Mouse (Mus musculus) forebrain, embryonic 14.5 days (tissue): ENCODE data around the gene Nrxn3. TPM values are rescaled to one million over a fixed set of nuclear protein-coding genes. Genes with fewer than 3 reads are reported as not detected.

Experiments used
- ATAC-seq: fragments of 200-750 bp; cut with Nextera tagmentation; 2 replicates; pipeline ENCODE4 v1.8.0; 2017; ENCODE audit warnings: mild to moderate bottlenecking, moderate library complexity
- DNase-seq: peaks from one replicate; pipeline ENCODE4 v3.0.0-alpha.2; 2015; ENCODE audit warnings: low spot score
- H3K27ac ChIP-seq: fragments of 300-500 bp; sonication (generic); 2 replicates; pipeline ENCODE4 v1.5.1; 2014; ENCODE audit warnings: low read depth, mild to moderate bottlenecking, control low read depth, low read length, moderate library complexity
- H3K27me3 ChIP-seq: fragments of 300-500 bp; sonication (generic); replicated peaks from 2 replicates; pipeline ENCODE4 v1.6.1; 2014; ENCODE audit warnings: low read length, control low read depth, mixed read lengths; ENCODE audit not compliant: control insufficient read depth, insufficient read depth
- H3K36me3 ChIP-seq: fragments of 300-500 bp; sonication (generic); 2 replicates; pipeline ENCODE4 v1.6.1; 2014; ENCODE audit warnings: low read length, control low read depth; ENCODE audit not compliant: control insufficient read depth, insufficient read depth
- H3K4me1 ChIP-seq: fragments of 300-500 bp; sonication (generic); 2 replicates; pipeline ENCODE4 v1.6.1; 2014; ENCODE audit warnings: antibody characterized with exemption, low read length, control low read depth; ENCODE audit not compliant: control insufficient read depth, insufficient read depth
- H3K4me2 ChIP-seq: fragments of 300-500 bp; sonication (generic); 2 replicates; pipeline ENCODE4 v1.6.1; 2014; ENCODE audit warnings: mild to moderate bottlenecking, control low read depth, low read length
- H3K4me3 ChIP-seq: fragments of 300-500 bp; sonication (generic); 2 replicates; pipeline ENCODE4 v1.5.1; 2014; ENCODE audit warnings: low read depth, low read length, control low read depth
- H3K9ac ChIP-seq: fragments of 300-500 bp; sonication (generic); 2 replicates; pipeline ENCODE4 v1.6.1; 2014; ENCODE audit warnings: mild to moderate bottlenecking, low read length, control low read depth, moderate library complexity
- H3K9me3 ChIP-seq: fragments of 300-500 bp; sonication (generic); replicated peaks from 2 replicates; pipeline ENCODE4 v1.6.1; 2016; ENCODE audit warnings: low read length, control low read depth, mixed read lengths; ENCODE audit not compliant: control insufficient read depth
- WGBS: fragments of 180-500 bp; shearing (Covaris S2); extraction: QIAGEN DNeasy Blood & Tissue Kit; methylation state at CpG from one replicate; pipeline ENCODE4 v1.1.7; 2014; 5-methylcytosine and 5-hydroxymethylcytosine counted together
- polyA plus RNA-seq: library from polyadenylated mRNA; unstranded; fragments of >200 nt; fragmentation: Nextera tagmentation; extraction: Ambion mirVana; gene quantifications from 2 replicates; pipeline ENCODE4 v1.2.1, GENCODE M21; 2014

Nrxn3 gene
- polyA plus RNA-seq, 1 experiment from 2014 or later = 39.6 TPM

DNA sequence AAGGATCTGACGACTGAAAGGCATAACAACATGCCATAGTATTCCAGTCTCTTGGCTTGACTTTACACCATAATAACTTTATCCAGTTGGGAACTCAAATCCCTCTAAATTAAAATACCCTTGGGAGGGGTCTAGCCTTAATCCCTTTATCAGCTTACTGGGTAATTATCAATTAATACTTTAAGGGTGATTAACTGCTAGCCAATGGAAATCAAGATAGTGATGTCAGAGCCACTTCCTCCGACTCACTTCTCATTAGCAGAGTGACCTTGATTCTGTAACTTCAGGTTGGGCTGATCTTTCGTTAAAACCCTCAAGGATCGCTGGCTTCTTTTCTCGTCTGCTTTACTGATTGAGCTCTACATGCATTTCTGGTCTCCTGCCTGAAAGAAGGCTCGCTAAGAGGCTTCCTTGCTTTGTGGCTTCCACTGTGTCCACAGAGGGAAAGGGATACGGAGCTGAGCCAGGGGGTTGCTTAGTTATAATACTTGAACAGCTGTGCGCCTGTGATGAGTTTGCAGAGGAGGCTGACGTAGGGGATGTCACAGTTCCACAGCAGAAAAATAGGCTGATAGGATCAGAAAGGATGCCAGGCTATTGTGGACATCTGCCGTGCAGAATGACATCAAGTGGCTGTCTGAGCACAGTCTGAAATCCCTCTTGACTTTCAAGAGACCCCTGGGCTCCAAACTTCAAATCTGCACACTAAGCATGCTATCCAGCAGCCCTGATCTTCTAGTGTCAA, 352.0 kb downstream of the Nrxn3 start:
- 0 out of 2 replicates have a peak overlapping the region, but pooled peaks have one; percentile 29 for H3K9ac ChIP-seq
- 17% methylated on average over 10 of the region's 10 CpGs for WGBS
- DNase-seq (peak; percentile 38), ATAC-seq (peak; percentile 60; the same call in 1 of the 2 replicates)
- H3K9me3 ChIP-seq = no peaks in the 10 kb centered on the region
- peak overlapping the region; percentile 21; the same call in 1 of the 2 replicates for H3K27ac ChIP-seq
- peaks cover 6% of the 10 kb centered on the region; the same call in 1 of the 2 replicates for H3K4me1 ChIP-seq
- H3K4me3 ChIP-seq = no peak overlapping the region
- H3K27me3 ChIP-seq = no peaks in the 10 kb centered on the region
- H3K36me3 ChIP-seq = no peaks in the 10 kb centered on the region
- H3K4me2 ChIP-seq = no peak overlapping the region

DNA sequence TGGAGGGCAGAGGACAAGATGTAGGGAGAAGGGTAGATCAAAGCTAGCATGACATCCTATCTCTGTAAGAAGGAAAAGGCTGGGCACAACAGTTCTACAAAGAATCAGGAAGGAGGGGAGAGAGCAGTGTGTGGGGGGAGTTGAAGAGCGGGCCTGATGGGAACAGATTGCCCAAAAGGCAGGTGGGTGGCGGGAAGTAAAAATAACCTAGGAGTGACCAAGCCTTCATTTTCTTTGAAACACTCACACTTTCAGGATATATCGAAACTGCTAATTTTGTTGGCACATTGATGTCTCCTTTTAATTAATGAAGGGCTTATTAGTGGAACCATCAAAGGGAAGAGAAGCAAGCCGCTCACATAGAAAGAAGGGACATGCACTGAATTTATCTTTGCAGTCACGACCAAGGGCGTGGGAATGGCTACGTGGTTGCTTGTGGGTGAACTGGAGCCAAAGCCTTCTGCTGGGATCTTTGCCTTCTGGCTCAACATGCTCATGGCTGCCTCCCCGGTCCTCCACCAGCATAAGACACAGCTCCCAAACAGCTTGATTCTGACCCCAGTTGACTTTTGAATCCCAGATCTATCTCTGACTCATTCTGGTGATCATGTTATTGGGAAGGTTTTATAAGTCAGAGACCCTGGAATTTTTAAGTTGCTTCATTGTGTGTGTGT, 371.3 kb downstream of the Nrxn3 start:
- Histone ChIP-seq H3K36me3 (no peaks in the 10 kb centered on the region), H3K27me3 (no peaks in the 10 kb centered on the region), H3K4me2 (no peak overlapping the region), H3K27ac (no peak overlapping the region), H3K9ac (no peak overlapping the region), H3K4me3 (no peak overlapping the region), H3K9me3 (no peaks in the 10 kb centered on the region), H3K4me1 (no peaks in the 10 kb centered on the region)
- DNase-seq = no peak
- 81% methylated on average over 8 of the region's 8 CpGs for WGBS
- ATAC-seq = no peak

DNA sequence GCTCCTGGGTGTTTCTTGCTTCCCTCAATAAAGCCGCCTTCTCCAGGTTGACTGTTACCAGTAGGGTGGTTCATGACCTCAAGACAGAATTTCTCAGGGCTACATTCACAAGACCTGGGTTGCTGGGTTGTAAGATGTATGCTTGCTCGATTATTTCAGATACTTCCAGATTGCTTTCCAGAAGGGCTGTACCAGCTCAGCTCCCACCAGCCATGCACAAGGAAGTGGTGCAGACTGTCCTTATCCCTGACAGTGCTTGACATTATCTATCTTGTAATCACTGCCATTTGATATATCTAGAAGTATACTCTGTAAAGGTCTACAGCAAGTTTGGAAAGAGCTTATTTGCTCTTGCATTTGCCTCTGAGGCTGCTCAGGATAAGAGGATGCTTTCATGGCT, 374.9 kb downstream of the Nrxn3 start:
- 93% methylated on average over 2 of the region's 2 CpGs for WGBS
- H3K9me3 ChIP-seq = no peaks in the 10 kb centered on the region
- H3K27ac ChIP-seq = no peak overlapping the region
- ATAC-seq (no peak), DNase-seq (no peak)
- no peak overlapping the region for H3K9ac ChIP-seq
- no peaks in the 10 kb centered on the region for H3K36me3 ChIP-seq
- H3K4me3 ChIP-seq = no peak overlapping the region
- H3K4me1 ChIP-seq = no peaks in the 10 kb centered on the region
- no peaks in the 10 kb centered on the region for H3K27me3 ChIP-seq
- no peak overlapping the region for H3K4me2 ChIP-seq

DNA sequence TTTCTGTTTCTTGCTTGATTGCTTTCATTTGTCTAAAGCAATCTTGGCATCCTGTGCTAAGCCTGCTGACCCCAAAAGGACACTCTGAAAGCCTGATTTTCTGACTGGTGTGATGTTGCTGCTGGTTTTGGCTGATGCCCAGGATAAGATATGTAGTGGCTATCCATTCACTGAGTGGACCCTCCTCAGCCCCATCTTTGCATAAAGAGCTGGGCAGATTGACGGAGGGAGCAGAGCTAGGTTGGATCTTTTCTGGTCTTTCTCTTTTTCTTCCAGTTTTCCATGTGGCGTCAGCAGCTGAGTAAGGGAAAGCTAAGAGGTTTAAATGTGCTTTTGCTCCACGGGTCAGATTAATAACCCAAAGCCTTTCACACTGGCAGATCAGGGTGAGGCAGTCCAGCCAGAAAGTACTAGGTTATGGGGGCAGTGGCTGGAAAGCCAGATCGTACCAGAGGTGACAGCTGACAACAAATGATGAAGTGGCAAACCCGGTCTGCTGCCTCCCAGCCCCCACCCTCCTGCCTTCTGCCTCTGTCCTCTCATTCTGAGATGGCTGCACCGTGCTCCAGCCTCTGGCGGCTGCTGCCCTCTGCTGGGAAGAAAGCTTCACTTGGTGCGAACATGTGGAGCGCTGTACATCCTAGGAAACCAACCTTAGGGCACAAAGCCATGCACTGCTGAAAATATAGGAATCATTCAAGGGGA, 383.5 kb downstream of the Nrxn3 start:
- peak; percentile 88 for DNase-seq
- Histone ChIP-seq H3K4me2 (peak overlapping the region; percentile 39), H3K27ac (no peak overlapping the region), H3K4me3 (no peak overlapping the region), H3K9ac (no peak overlapping the region; the same call in 1 of the 2 replicates), H3K36me3 (no peaks in the 10 kb centered on the region), H3K9me3 (no peaks in the 10 kb centered on the region), H3K27me3 (no peaks in the 10 kb centered on the region), H3K4me1 (0 out of 2 replicates have a peak, but pooled peaks cover 8% of the 10 kb centered on the region)
- 18% methylated on average over 9 of the region's 9 CpGs for WGBS
- ATAC-seq = peak; percentile 96

DNA sequence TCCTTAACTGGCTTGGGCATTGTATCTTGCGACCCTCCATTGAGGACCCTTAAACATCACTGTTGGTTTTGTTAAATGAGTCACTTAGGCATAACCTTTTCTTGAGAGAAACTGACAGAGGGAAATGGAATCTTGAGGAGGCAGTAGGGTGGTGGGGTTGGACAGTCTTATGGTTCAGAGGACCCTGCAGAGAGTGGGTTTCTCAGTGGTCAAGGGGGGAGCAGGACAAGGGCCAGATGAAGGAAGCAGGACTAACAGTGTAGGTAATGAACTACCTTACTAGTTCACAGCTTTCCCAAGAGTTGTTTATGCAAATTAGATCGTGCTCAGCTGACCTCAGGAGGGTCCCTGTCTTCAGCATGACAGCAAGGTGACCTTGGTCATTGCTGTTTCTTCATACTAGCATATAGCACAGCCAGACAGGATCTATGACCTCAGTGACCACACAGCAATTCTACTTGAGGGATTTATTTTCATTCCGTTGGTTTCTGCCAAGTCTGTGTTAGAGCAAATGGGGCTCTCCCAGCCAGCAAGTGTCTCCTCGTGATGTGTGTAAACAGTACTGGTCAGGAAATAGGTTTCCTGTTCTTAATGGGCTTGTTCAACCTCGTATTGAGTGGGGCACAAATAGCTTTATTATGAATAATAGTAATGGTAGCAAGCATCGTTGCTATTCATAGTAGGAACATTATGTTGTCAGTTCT, 384.4 kb downstream of the Nrxn3 start:
- H3K27ac ChIP-seq = no peak overlapping the region

DNA sequence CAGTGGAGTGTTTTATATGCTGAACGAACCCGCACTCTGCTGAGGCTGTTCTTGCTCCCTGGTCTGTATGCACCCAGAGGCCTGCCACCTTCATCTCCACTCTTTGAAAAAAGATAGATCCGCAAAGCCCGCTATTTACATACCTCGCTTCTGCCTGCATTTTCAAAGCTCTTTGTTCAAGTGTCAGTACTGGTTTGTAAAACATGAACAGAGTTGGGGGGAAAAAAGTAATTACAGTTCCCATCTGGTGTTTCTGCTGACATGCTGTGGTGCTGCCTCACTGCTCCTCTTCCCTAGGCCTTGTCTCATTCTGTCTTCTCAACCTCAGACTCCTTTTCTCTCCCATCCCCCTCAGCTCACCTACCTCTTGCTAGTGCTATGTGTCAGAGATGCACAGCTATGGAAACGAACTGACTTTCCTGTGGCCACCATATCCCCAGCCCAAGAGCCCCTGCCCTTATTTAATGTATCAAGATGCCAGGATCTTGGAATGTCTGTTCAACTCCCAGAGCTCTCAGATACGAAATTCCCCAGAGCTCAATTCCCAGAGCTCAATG, 387.2 kb downstream of the Nrxn3 start:
- WGBS = 62% methylated on average over 7 of the region's 7 CpGs
- Histone ChIP-seq H3K27ac (0 out of 2 replicates have a peak overlapping the region, but pooled peaks have one; percentile 6), H3K9ac (no peak overlapping the region), H3K4me3 (no peak overlapping the region), H3K4me2 (no peak overlapping the region), H3K36me3 (no peaks in the 10 kb centered on the region), H3K4me1 (0 out of 2 replicates have a peak, but pooled peaks cover 8% of the 10 kb centered on the region), H3K9me3 (no peaks in the 10 kb centered on the region), H3K27me3 (no peaks in the 10 kb centered on the region)
- DNase-seq (peak; percentile 48), ATAC-seq (no peak; the same call in 1 of the 2 replicates)

More for the DNA sequence above, 384.4 kb downstream of the Nrxn3 start:
- no peak; the same call in 1 of the 2 replicates for ATAC-seq
- DNase-seq = no peak
- no peak overlapping the region for H3K4me3 ChIP-seq
- no peaks in the 10 kb centered on the region for H3K27me3 ChIP-seq
- H3K4me2 ChIP-seq = no peak overlapping the region
- no peaks in the 10 kb centered on the region for H3K9me3 ChIP-seq
- H3K9ac ChIP-seq = no peak overlapping the region
- 73% methylated on average over 6 of the region's 6 CpGs for WGBS
- 0 out of 2 replicates have a peak, but pooled peaks cover 8% of the 10 kb centered on the region for H3K4me1 ChIP-seq
- no peaks in the 10 kb centered on the region for H3K36me3 ChIP-seq

DNA sequence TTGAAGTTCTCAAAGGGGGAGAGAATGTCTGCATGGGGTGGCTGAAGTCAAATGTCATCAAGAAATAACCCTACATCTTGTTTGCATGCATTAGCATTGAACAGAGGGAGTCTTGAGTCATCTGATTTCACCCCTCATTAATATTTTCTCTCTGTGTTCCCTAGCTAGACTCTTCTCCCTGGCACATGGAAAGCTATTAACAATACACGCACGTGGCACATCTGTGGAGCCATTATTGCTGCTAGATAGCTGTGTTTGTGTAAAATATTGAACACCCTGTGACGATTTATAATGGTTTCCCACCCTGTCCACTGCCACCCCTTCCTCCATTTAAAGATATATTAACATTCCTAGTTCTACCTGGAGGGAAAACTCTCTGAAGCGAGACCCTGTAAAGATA, 405.9 kb downstream of the Nrxn3 start:
- H3K4me2 ChIP-seq = no peak overlapping the region

More for the DNA sequence above, 405.9 kb downstream of the Nrxn3 start:
- ATAC-seq (no peak), DNase-seq (no peak)
- Histone ChIP-seq H3K36me3 (no peaks in the 10 kb centered on the region), H3K4me3 (no peak overlapping the region), H3K4me1 (peaks cover 3% of the 10 kb centered on the region; the same call in 1 of the 2 replicates), H3K9me3 (no peaks in the 10 kb centered on the region), H3K27me3 (no peaks in the 10 kb centered on the region), H3K9ac (no peak overlapping the region), H3K27ac (no peak overlapping the region)
- 66% methylated on average over 4 of the region's 4 CpGs for WGBS
